ENCODE assay signal across 17 mouse cellular contexts in the genomic region with DNA sequence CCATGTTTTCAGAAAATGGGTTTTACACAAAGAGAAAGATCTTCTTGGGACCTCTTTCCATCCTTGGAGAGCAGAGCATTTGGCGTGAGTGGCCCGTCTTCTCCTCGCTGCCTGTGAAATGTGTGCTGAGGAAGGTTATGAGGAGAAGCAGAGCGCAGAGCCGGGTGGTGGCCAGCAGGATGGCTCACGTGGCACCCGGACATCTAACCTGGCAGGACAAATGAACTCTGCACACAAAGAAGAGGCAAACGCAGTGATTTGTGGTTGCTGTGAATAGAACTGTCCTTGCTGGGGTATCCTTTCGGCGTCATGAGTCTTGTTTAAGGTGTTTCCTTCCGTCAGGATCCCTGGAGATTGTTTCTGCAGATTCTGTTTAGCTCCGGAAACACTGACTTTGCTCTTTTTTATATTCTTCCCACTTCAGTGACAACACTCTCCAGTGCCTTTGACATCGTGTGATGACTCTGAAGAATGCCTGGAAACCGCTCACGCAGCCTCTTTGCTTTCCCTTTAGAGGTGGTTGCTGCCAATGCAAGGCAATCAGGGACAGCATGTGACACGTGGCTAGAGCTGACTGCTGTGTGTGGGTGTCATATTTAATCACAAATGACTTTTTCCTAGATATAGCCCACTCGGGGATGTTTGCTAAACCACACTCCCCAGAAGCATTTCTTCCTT.
A peak's percentile ranks its signal among the peaks of the same experiment; 100 is the strongest.
DNase-seq lines count a peak whose midpoint lies in the region; ATAC-seq and TF ChIP-seq lines count a peak whose summit lies in the region.
"Had no signal": no experiment of that assay in that cellular context is flagged by ENCODE, and none has a peak within 500 bp of the region (broad histone marks: within the 10 kb centered on the region; RNA-seq: fewer than 3 reads in every experiment).

No protein-coding gene starts in this region.

- no peaks in the 10 kb centered on the region for H3K9me3 ChIP-seq in midbrain, embryonic 11.5 days (ENCODE audit: control insufficient read depth, low read length)
- H3K9me3 ChIP-seq: hindbrain, embryonic 15.5 days; kidney, embryonic 15.5 days; liver, embryonic 15.5 days had no signal

- no peaks in the 10 kb centered on the region for H3K36me3 ChIP-seq in midbrain, embryonic 11.5 days (ENCODE audit: control insufficient read depth, insufficient read depth, low read length)
- H3K36me3 ChIP-seq: hindbrain, embryonic 15.5 days; kidney, embryonic 15.5 days; liver, embryonic 15.5 days had no signal

- peak; percentile 51 for DNase-seq in gastrocnemius, adult 2 months
- DNase-seq in gastrocnemius, postnatal 36 days, result no peak
- peak; percentile 35 to 73 for DNase-seq in layer of hippocampus, adult 18-20 months (ENCODE audit: low spot score in 2 of 2)
- DNase-seq in layer of hippocampus, adult 9-10 months (ENCODE audit: low spot score), result no peak
- DNase-seq in brain, adult 2 months (ENCODE audit: low read depth, low spot score), result peak; percentile 66
- DNase-seq in layer of hippocampus, adult 9-11 months, result peak; percentile 58
- DNase-seq in midbrain, embryonic 11.5 days (ENCODE audit: low spot score, missing footprints), result no peak
- DNase-seq: adrenal gland, adult 2 months; cerebellum, adult 11 months; cerebellum, postnatal 25 days; thymus, postnatal 36 days had no signal

- ATAC-seq in midbrain, embryonic 11.5 days (ENCODE audit: low FRiP score), result no peak
- ATAC-seq: intestine, embryonic 16.5 days; lung, postnatal 0 days had no signal

- no peak for TF ChIP-seq CTCF in gastrocnemius, adult 2 months (IDR thresholded peaks at IDR 0.05)

- H3K27me3 ChIP-seq in midbrain, embryonic 11.5 days (ENCODE audit: control insufficient read depth, insufficient read depth, low read length), result no peaks in the 10 kb centered on the region
- H3K27me3 ChIP-seq: CH12.LX; hindbrain, embryonic 15.5 days; kidney, embryonic 15.5 days; liver, embryonic 15.5 days had no signal

- no peaks in the 10 kb centered on the region for H3K4me1 ChIP-seq in midbrain, embryonic 11.5 days (ENCODE audit: control insufficient read depth, insufficient read depth, low read length)
- H3K4me1 ChIP-seq: hindbrain, embryonic 15.5 days; liver, embryonic 15.5 days had no signal

- no peak overlapping the region for H3K9ac ChIP-seq in midbrain, embryonic 11.5 days (ENCODE audit: low read length)
- H3K9ac ChIP-seq: hindbrain, embryonic 15.5 days; kidney, embryonic 15.5 days; liver, embryonic 15.5 days had no signal

- H3K27ac ChIP-seq in gastrocnemius, adult 2 months, result peak overlapping the region; percentile 93
- H3K27ac ChIP-seq in midbrain, embryonic 11.5 days (ENCODE audit: low read depth, low read length), result no peak overlapping the region
- H3K27ac ChIP-seq: hindbrain, embryonic 15.5 days; kidney, embryonic 15.5 days; liver, embryonic 15.5 days had no signal

- H3K4me2 ChIP-seq in midbrain, embryonic 11.5 days, result no peak overlapping the region
- H3K4me2 ChIP-seq: hindbrain, embryonic 15.5 days; kidney, embryonic 15.5 days; liver, embryonic 15.5 days had no signal

- H3K4me3 ChIP-seq in gastrocnemius, adult 2 months, result peak overlapping the region; percentile 20; the same call in 1 of the 2 replicates
- H3K4me3 ChIP-seq in midbrain, embryonic 11.5 days (ENCODE audit: low read depth, low read length), result no peak overlapping the region
- H3K4me3 ChIP-seq: hindbrain, embryonic 15.5 days; kidney, embryonic 15.5 days; liver, embryonic 15.5 days had no signal

- WGBS in midbrain, embryonic 11.5 days, result 88% methylated on average over 17 of the region's 17 CpGs

- intact Hi-C loops in gastrocnemius, adult 2 months (cut with DNase I), result loop anchor here (5.0 kb wide), 1 partner anchor 35 kb away; no protein-coding TSS in a partner anchor
- intact Hi-C loops in gastrocnemius, postnatal 36 days (cut with DNase I), result no loop called here

Comparison
In these comparisons a context has a peak if more than half of its experiments do, and no peak if none do; other contexts are left out.
1. DNase-seq: peak in gastrocnemius, adult 2 months (single experiment), layer of hippocampus, adult 18-20 months (2 of 2), brain, adult 2 months (single experiment) and layer of hippocampus, adult 9-11 months (single experiment); none in gastrocnemius, postnatal 36 days (0 of 2), layer of hippocampus, adult 9-10 months (single experiment) and midbrain, embryonic 11.5 days (single experiment).